ENCODE assay signal across 8 mouse cellular contexts in the genomic region with DNA sequence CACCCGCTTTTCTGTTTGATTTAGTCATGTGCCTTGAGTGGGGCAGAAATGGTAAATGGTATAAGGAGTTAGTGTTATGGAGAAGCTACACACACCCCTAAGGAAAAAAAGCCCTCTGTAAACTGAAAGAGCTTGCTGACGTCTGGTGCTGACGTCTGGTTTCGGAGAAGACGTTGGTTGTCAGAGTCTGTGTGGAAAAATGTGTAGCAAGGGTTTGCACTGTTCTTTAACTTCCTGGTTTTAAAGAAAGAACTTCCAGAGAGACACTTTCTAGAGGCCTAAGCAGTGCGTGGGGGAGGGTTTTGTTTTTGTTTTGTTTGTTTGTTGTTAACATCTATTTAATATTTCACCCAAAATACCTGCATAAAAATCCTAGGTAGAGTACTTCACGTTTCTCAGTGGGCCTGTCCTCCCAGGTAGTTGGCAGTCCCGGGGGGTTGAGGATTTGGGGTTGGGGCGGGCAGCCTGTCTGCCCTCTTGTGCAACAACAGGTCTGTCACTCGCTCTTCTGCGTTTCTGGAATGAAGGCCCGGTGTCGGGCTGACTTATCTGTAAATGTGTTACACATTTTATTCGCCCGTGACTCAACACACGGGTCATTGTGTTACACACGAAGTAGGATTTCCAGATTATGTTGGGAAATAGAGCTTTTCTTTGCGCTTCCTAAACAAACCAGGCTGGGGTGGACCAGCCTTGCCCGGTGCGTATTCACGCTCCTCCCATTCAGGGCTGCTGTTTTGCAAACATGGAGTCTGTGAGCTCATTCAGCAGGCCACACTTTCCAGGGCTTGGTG. TPM values are rescaled to one million over a fixed set of nuclear protein-coding genes. Genes with fewer than 3 reads are reported as not detected.
DNase-seq lines count a peak whose midpoint lies in the region; ATAC-seq and TF ChIP-seq lines count a peak whose summit lies in the region.

No protein-coding gene starts in this region.

- no peak for TF ChIP-seq CTCF in bone marrow macrophage, adult 2 months (IDR thresholded peaks at IDR 0.05; ENCODE audit: low read depth, low read length)

- no peaks in the 10 kb centered on the region for H3K27me3 ChIP-seq in heart, embryonic 13.5 days (replicated peaks)
- no peaks in the 10 kb centered on the region for H3K27me3 ChIP-seq in forebrain, embryonic 14.5 days (replicated peaks; ENCODE audit: control insufficient read depth, insufficient read depth, low read length)

- H3K79me2 ChIP-seq in macrophage (ENCODE audit: inconsistent target), result peaks cover 64% of the 10 kb centered on the region

- TF ChIP-seq POLR2A in bone marrow macrophage, adult 2 months (IDR thresholded peaks at IDR 0.05; ENCODE audit: borderline replicate concordance, low read depth, low read length), result no peak

- H3K36me3 ChIP-seq in heart, embryonic 13.5 days, result peaks cover 74% of the 10 kb centered on the region
- peaks cover 30% of the 10 kb centered on the region for H3K36me3 ChIP-seq in macrophage (ENCODE audit: inconsistent target)
- H3K36me3 ChIP-seq in forebrain, embryonic 14.5 days (ENCODE audit: control insufficient read depth, insufficient read depth, low read length), result peaks cover 13% of the 10 kb centered on the region

- peak overlapping the region; percentile 49 for H3K27ac ChIP-seq in heart, embryonic 13.5 days (replicated peaks)
- H3K27ac ChIP-seq in bone marrow macrophage, adult 2 months (ENCODE audit: insufficient read depth, low read depth, low read length), result peak overlapping the region; percentile 39
- peak overlapping the region; percentile 8; the same call in 1 of the 2 replicates for H3K27ac ChIP-seq in macrophage
- no peak overlapping the region for H3K27ac ChIP-seq in forebrain, embryonic 14.5 days (ENCODE audit: low read depth, low read length)

- no peak overlapping the region for H3K4me3 ChIP-seq in heart, embryonic 13.5 days
- H3K4me3 ChIP-seq in bone marrow macrophage, adult 2 months (ENCODE audit: insufficient read depth, low read length), result no peak overlapping the region
- no peak overlapping the region for H3K4me3 ChIP-seq in macrophage (ENCODE audit: inconsistent target)
- no peak overlapping the region for H3K4me3 ChIP-seq in forebrain, embryonic 14.5 days (ENCODE audit: low read depth, low read length)

- peaks cover 55% of the 10 kb centered on the region for H3K4me1 ChIP-seq in heart, embryonic 13.5 days
- H3K4me1 ChIP-seq in bone marrow macrophage, adult 2 months (ENCODE audit: control insufficient read depth, insufficient read depth, low read length), result peaks cover 28% of the 10 kb centered on the region
- H3K4me1 ChIP-seq in forebrain, embryonic 14.5 days (ENCODE audit: control insufficient read depth, insufficient read depth, low read length), result no peaks in the 10 kb centered on the region

- H3K9ac ChIP-seq in heart, embryonic 13.5 days, result peak overlapping the region; percentile 52
- no peak overlapping the region for H3K9ac ChIP-seq in forebrain, embryonic 14.5 days (ENCODE audit: low read length)

- H3K9me3 ChIP-seq in heart, embryonic 13.5 days, result no peaks in the 10 kb centered on the region
- no peaks in the 10 kb centered on the region for H3K9me3 ChIP-seq in forebrain, embryonic 14.5 days (replicated peaks; ENCODE audit: control insufficient read depth, low read length)

- DNase-seq in heart, postnatal 10 days, result no peak
- peak; percentile 43 for DNase-seq in kidney, postnatal 10 days
- no peak for DNase-seq in frontal cortex, adult 2 months (ENCODE audit: extremely low spot score in 1 of 2, low spot score in 1 of 2)
- DNase-seq in forebrain, embryonic 14.5 days (ENCODE audit: low spot score), result no peak
- no peak for DNase-seq in layer of hippocampus, adult 9-10 months (ENCODE audit: low spot score)

- no peak for ATAC-seq in heart, embryonic 13.5 days (ENCODE audit: extremely low read depth, insufficient number of reproducible peaks, low FRiP score, low TSS enrichment)
- no peak for ATAC-seq in forebrain, embryonic 14.5 days

- 65% methylated on average over 21 of the region's 21 CpGs for WGBS in heart, embryonic 13.5 days
- WGBS in macrophage (ENCODE audit: missing documents), result 59% methylated on average over 20 of the region's 21 CpGs
- WGBS in forebrain, embryonic 14.5 days, result 82% methylated on average over 21 of the region's 21 CpGs

- peak overlapping the region; percentile 24 for H3K4me2 ChIP-seq in heart, embryonic 13.5 days
- H3K4me2 ChIP-seq in forebrain, embryonic 14.5 days (ENCODE audit: low read length), result no peak overlapping the region

- intact Hi-C loops in heart, postnatal 10 days (cut with DNase I), result no loop called here

RNA-seq across cellular contexts. Expression of a gene that starts 6.5 kb away (rescaled TPM):
- 44.9 and 47.7 TPM in 2 replicates for polyA plus RNA-seq in heart, embryonic 13.5 days (2015; fragmentation: Nextera tagmentation; extraction: Ambion mirVana)
- 100 to 1,000 TPM; 105 to 144 TPM for total RNA-seq in heart, postnatal 10 days (2021)
- 11.2 and 13.0 TPM in 2 replicates for polyA plus RNA-seq in bone marrow macrophage, adult 2 months (2012; ENCODE audit: insufficient read depth, insufficient read length, missing spikeins)
- 100 to 1,000 TPM in 15 of 26 experiments, 10 to 100 TPM in 11; 14.0 to 247 (median 110) TPM for total RNA-seq in macrophage (2018; cell fraction: chromatin; rRNA removed)
- total RNA-seq in macrophage (2018; cell fraction: cytosol; rRNA removed), result 100 to 1,000 TPM in 2 of 26 experiments, 10 to 100 TPM in 22, 1 to 10 TPM in 2; 8.8 to 119 (median 25.7) TPM
- 100 to 1,000 TPM in 11 of 26 experiments, 10 to 100 TPM in 14, 1 to 10 TPM in 1; 8.5 to 226 (median 82.6) TPM for total RNA-seq in macrophage (2018; cell fraction: nucleus; rRNA removed)
- 9.6 to 50.9 TPM (median 13.2 TPM) in 3 replicates for polyA plus RNA-seq in macrophage (2018)
- polyA plus RNA-seq in frontal cortex, adult 2 months (2012; rRNA removed), result 27.1 and 30.2 TPM in 2 replicates
- polyA plus RNA-seq in forebrain, embryonic 14.5 days (2014; fragmentation: Nextera tagmentation; extraction: Ambion mirVana), result 10.2 and 12.2 TPM in 2 replicates
